Mouse (Mus musculus) retina, postnatal 7 days (tissue): ENCODE measurements around the gene Atg4a-ps.

Experiments used
- DNase-seq: peaks from one replicate; pipeline ENCODE4 v3.0.0-alpha.2; 2012; ENCODE audit warnings: low read depth, low spot score

Atg4a-ps gene

GRCm38 (mm10) chr3:103627661-103628060 is 18.2 kb downstream of the Atg4a-ps start:
- no peak for DNase-seq

GRCm38 (mm10) chr3:103626481-103626880 is 19.4 kb downstream of the Atg4a-ps start:
- DNase-seq = no peak

- DNase-seq = no peak
Observed at GRCm38 (mm10) chr3:103625169-103625568, 20.7 kb downstream of the Atg4a-ps start.

DNA sequence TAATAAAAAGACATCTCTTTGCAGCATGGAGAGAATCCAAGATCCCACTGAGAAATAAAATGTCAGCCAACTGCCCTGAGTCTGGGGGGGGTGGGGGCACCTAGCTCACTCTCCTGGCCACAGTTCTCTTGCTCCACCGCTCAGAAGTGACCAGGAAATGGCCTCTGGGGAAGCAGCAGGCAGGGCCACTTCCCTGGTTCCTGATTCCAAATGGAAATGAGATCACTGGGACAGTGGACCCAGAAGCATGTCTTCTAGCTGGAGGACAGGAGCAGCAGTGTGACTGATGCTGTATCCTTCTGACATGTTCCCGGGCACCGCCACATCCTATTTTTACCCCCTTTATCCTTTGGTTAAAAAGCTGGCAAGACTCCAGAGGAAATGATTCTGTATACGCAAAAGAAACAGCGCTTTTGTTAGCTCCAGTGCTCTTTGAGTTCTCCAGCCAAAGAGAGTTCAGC is 21.2 kb downstream of the Atg4a-ps start:
- DNase-seq = no peak

DNA sequence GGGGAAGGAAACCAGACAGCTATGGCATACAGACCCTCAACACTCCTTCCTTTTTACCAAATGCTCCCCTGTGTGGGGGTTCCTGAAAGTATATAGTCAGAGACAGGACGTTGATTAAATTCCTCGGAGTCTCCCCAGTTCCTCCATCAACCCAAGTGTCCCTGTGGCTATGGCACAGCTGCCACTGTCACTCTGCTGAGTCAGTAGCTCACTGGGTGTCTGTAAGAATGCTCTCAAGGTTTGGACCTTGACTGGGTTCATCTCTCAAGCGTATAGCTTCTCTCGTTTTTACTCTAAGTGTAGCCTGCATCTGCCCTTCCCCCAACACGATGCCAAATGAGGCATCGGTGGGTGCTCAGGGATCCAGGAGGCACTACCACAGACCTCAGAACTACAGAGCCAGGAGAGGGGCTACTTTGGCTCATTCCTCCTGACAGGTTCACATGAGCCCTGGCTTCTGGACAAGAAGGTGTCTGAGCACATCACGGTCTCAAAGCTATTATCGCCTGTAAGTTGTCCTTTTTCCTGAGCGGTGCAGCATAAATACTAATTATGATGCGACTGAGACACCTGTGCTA is 21.9 kb downstream of the Atg4a-ps start:
- DNase-seq = no peak

- DNase-seq = no peak
Observed at GRCm38 (mm10) chr3:103620101-103620500, 25.8 kb downstream of the Atg4a-ps start.

DNA sequence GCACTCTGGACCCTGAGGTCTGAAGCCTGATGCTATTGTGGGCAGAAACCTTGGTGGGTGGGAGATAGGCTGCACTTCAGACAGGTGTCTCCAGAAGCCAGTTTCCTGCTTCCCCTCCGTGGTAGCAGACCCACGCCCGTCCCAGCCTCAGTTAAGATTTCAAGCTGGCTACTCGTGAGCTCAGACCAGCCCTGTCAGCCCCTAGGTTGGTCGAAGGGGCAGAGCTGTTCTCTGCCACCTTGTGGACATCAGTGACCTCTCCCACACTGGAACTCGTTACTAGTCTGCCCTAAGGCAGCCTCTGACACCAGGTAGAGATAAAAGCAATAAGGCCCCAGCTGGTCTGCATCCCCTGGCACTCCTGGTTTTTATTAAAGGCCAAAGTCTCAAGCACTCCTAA is 28.9 kb downstream of the Atg4a-ps start:
- DNase-seq = no peak

GRCm38 (mm10) chr3:103615621-103616020 is 30.2 kb downstream of the Atg4a-ps start:
- DNase-seq = no peak

GRCm38 (mm10) chr3:103612636-103613355 is 33.1 kb downstream of the Atg4a-ps start:
- DNase-seq = no peak

DNA sequence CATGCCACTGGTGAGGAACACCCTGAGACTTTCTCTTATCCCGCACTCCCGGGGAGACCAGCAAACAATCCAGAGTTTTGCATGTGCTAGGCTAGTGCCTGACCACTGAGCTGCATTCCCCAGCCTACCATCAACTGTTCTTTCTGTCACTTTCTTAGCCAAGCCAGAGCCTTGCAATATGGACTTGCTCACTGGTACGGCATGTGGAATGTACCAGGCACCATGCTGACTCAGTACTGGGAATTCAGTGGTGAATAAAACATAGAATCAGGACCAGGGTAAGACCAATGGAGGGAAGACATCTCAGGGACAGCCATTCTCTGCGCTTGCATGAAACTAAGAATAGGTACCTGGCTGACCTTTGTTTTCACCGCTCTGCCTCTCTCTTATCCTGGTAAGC is 35.6 kb downstream of the Atg4a-ps start:
- no peak for DNase-seq

DNA sequence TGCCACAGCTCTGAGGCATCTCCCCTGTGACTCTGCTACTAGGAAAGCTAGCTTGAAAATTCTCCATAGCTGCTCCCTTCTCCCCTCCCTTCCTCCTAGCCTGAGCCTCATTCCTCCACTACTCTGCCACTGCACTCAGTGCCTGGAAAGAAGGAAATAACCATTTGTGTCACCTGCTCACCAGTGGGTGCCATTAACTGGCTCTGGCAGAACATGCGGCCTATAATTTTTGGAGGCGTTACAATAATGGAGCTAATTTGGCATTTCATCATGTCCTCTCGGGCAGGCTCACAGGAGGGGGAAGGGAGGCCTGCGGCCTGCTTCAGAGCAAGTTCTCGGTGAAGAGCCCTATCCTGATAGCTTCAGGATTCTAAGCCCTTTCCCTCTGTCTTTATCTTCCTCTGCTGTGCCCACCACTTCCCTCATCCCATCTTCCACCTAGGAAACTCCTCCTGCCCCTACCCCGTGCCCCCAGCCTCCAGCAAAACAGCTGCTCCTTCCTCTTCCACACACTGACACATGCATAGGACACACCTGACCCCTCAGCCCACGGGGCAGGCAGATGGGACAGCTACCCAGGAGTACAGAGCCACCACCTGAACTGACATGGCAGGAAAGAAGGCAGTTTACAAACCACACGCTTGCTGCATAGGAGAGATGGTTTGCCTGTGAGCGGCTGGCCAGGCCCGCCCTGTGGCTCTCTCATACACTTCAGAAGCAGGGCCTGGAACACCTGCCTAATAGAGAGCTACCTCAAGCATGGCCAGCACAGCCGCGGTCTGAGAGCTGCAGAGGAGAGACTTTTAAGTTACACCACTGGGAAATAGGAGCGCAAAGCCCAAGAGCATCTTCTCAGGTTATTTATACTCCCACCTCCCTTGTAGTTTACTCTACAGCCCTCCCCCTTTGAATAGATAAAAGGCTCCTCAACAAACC is 38.9 kb downstream of the Atg4a-ps start:
- DNase-seq = no peak

GRCm38 (mm10) chr3:103606045-103606597 is 39.7 kb downstream of the Atg4a-ps start:
- no peak for DNase-seq

- DNase-seq = no peak
Observed at GRCm38 (mm10) chr3:103601561-103601960, 44.3 kb downstream of the Atg4a-ps start.

- no peak for DNase-seq
Observed at GRCm38 (mm10) chr3:103601011-103601410, 44.9 kb downstream of the Atg4a-ps start.

- no peak for DNase-seq
Observed at GRCm38 (mm10) chr3:103597586-103597985, 48.3 kb downstream of the Atg4a-ps start.

- no peak for DNase-seq
Observed at GRCm38 (mm10) chr3:103595271-103595810, 50.5 kb downstream of the Atg4a-ps start.
